In genomic region chr3:138225331-138225730, GRCm38 (mm10) we compare ENCODE assay signal across 17 mouse cellular contexts. TPM values are rescaled to one million over a fixed set of nuclear protein-coding genes. Genes with fewer than 3 reads are reported as not detected.
"Had no signal": no experiment of that assay in that cellular context is flagged by ENCODE, and none has a peak within 500 bp of the region (broad histone marks: within the 10 kb centered on the region; RNA-seq: fewer than 3 reads in every experiment).

No protein-coding gene starts in this region.

- H3K9ac ChIP-seq: kidney, embryonic 15.5 days; liver, embryonic 14.5 days had no signal

- H3K9me3 ChIP-seq: kidney, embryonic 15.5 days; limb, embryonic 10.5 days had no signal

- H3K27ac ChIP-seq: kidney, embryonic 15.5 days; left cerebral cortex, adult 2 months; limb, embryonic 10.5 days; liver, embryonic 14.5 days had no signal

- H3K27me3 ChIP-seq: kidney, embryonic 15.5 days had no signal

- ATAC-seq: midbrain, embryonic 16.5 days had no signal

- H3K36me3 ChIP-seq: kidney, embryonic 15.5 days; limb, embryonic 10.5 days had no signal

- DNase-seq: lung, adult 2 months; right cerebral cortex, postnatal 14 days; thymus, adult 2 months; thymus, postnatal 25 days had no signal

- H3K4me2 ChIP-seq: kidney, embryonic 15.5 days had no signal

- H3K4me3 ChIP-seq: kidney, embryonic 15.5 days; left cerebral cortex, adult 2 months; limb, embryonic 10.5 days had no signal

RNA-seq across cellular contexts. Expression of gene Adh7, which starts 7.8 kb away (rescaled TPM):
- total RNA-seq: megakaryocyte progenitor cell, adult 5-6 weeks had no signal
- polyA plus RNA-seq: intestine, embryonic 14.5 days; large intestine, adult 2 months had no signal

RNA-seq across cellular contexts. Expression of gene 4930579F01Rik, which starts 31.7 kb away (rescaled TPM):
- total RNA-seq: layer of hippocampus, postnatal 25 days; left cerebral cortex, adult 2 months; left cerebral cortex, postnatal 14 days; megakaryocyte progenitor cell, adult 5-6 weeks had no signal
- polyA plus RNA-seq: intestine, embryonic 14.5 days; kidney, adult 2 months; large intestine, adult 2 months; limb, embryonic 10.5 days; liver, embryonic 14.5 days; lung, adult 2 months; lung, postnatal 0 days; midbrain, embryonic 16.5 days; neural tube, embryonic 14.5 days; thymus, adult 2 months had no signal

RNA-seq across cellular contexts. Expression of gene Adh1, which starts 35.5 kb away (rescaled TPM):
- total RNA-seq: megakaryocyte progenitor cell, adult 5-6 weeks had no signal
